Mouse (Mus musculus): Measurements from ENCODE around the gene Plcd4. TPM values are rescaled to one million over a fixed set of nuclear protein-coding genes. Genes with fewer than 3 reads are reported as not detected.
"Not testable (repeated sequence)": the region's sequence is repeated elsewhere in the genome, so short reads cannot be mapped to it uniquely, and the experiment has no call there.

Plcd4 gene
- total RNA-seq (2021): 1 to 10 TPM in 1 of 2 experiments, under 1 TPM in 1; 0.99 to 2.0 TPM
- long read RNA-seq, experiment 1, partial matches to known transcripts: 0 of 1 reads
- long read RNA-seq, experiment 1, other reads (novel, unspliced or antisense): 0 of 1 reads
- long read RNA-seq, experiment 2, partial matches to known transcripts: 0 of 1 reads
- long read RNA-seq, experiment 2, other reads (novel, unspliced or antisense): 1 of 1 reads

DNA sequence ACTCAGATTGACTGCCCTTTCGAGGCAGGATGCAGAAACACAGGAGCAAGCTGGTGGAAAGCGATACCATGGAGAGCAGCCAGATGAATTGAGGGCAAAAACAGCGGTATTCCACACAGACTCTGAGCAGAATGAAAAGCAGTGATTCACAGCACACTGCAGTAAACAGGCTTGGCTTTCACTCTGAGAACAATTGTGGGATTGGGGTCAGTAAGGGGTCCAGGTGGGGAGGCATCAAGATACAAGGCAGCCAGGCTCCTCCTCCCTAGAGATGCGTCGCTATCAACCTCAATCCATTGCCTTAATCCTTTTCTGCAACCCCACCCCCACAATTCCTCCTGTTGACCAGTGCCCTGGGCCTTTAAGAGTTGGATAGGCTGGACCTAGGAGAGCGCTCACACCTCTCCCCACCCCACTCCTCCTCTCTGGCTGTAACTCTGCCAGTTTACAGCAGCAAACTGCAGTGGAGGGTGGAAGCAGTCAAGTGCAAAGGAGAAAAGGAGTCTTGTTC is at the start of gene Plcd4:
Gene Plcd4, plus strand, starts transcription at position 438 of the 511 bp plus-strand sequence.
- DNase-seq: peak; percentile 24

DNA sequence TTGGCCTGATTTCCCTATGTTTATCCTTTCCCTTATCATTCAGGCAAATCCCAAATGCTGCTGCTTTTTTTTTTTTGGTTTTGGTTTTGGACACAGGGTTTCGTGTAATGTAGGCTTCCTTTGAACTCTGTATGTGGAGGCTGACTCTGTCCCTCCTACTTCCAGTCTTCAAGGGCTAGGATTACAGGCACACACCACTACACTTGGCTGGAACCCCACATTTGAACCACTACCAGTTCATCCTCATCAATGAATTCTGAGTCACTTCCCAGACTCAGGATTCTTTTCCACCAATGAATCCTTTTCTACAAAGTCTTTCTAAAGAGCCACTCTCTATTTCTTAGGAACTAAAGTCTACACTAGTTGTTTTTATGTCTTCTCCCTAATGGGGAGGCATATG is 41.6 kb upstream of the Plcd4 start:
- DNase-seq: no peak

DNA sequence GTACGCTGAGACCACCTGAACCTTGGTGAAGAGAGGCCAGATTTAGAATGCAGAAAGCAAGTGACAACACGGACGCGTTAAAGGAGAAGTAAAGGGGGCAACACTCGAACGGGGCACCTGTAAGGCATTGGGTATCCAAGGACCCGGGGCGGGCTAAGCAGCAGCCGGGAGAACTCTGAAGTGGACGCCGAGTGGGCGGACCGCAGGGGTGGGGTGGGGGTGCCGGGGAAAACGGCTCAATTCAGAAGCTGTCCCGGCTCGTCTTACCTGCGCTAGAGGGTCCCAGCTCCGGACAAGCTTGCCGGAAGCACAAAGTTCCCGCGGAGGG is 37.3 kb upstream of the Plcd4 start:
- DNase-seq: no peak

DNA sequence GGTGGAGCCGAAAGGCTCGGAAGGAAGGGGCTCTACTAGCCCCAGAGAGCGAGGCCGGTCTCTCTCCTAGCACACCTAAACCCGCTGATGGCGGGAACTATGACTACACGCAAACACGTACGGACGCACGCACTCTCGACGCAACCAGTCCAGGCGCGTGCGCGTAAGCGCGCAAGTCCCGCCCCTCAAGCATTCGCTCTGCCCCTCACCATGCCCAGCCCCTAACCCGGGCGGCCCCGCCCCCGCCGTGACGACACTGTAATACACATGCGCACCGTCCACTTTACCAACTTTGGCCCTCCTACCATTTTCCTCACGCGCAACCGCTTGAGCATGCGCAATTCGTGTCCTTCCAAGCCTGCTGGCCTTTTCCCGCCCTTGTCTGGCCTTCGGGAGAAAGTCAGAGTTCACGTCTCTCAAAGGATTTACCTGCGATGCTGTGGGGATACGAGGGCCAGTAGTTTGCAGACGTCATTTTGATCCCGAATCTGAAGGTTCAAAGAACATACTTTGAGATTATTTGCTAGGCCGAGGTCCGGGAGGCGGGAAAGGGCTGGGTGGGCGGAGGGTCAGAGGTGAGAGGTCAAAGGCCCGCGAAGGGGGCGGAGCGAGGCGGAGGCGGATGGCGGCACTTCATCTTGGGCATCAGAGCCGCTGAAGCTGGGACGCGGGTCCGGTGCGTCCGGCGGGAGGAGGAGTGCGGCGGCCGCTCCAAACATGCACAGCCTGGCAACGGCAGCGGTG is 36.8 kb upstream of the Plcd4 start, which contains the start of gene Cnot9:
Gene Cnot9, plus strand, starts transcription at position 338 of the 744 bp plus-strand sequence.
- DNase-seq: peak; percentile 100

DNA sequence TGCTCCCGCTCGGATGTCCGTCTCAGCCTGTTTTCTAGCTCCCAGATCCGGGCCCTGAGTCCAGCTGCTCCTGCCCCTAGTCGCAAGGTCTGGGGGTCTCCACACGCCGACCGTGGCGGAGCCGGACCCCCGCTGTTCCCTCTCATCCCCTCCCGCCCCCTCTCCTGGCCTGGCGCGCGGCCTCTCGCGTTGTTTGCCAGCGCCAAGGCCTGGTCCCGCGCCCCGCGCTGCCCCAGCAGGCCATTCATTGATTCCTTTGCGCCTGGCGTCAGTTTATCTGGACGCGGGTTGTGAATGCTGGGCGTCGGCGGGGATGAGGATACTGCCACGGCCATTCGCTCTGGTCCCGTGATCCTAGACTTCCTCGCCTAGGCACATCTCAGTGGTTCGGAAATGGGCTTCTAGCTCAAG is 36.2 kb upstream of the Plcd4 start:
- DNase-seq: peak; percentile 71

DNA sequence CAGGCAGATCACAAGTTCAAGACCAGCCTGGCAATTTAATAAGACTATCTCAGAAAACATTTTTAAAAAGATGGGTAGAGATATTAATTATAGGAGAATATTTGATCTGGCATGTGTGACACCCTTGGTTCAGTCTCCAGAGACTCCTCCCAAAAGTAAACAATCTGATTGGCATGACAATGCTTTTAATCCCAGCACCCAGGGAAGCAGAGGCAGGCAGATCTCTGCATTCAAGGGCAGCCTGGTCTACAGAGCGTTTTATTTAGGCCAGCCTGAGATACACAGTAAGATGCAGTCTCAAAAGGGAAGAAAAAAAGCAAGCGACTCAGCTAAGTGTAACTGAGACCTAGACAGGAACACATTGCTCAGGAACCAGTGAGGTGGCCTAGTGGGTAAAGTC is 34.9 kb upstream of the Plcd4 start:
- DNase-seq: no peak

DNA sequence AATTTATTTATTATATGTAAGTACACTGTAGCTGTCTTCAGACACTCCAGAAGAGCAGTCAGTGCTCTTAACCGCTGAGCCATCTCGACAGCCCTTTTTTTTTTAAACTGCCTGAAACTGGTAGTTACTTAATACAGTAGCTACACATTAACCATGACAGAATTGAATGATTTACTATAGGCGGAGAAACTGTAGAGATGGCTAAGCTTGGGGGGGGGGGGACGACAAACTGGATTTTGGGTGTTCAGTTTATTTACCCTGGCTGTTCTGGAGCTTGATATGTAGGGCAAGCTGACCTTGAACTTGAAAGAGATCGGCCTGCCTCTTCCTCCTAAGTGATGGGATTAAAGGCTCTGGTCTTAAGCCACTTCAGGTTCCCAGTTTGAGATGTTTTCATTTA is 31.4 kb upstream of the Plcd4 start:
- DNase-seq: no peak

DNA sequence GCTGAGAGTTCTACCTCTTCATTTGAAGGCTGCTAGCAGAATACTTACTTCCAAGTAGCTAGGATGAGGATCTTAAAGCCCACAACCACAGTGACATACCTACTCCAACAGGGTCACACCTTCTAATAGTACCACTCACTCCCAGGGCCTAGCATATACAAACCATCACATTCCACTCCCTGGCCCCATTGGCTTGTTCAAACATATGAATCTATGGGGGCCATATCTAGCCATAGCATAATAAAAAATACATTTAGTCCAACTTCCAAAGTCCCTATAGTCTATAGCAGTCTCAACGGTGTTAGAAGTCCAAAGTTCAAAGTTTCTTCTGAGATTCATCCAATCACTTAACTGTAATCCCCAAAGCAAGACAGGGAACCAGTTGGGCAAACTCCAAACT is 29.7 kb upstream of the Plcd4 start:
- not testable (repeated sequence) for DNase-seq

DNA sequence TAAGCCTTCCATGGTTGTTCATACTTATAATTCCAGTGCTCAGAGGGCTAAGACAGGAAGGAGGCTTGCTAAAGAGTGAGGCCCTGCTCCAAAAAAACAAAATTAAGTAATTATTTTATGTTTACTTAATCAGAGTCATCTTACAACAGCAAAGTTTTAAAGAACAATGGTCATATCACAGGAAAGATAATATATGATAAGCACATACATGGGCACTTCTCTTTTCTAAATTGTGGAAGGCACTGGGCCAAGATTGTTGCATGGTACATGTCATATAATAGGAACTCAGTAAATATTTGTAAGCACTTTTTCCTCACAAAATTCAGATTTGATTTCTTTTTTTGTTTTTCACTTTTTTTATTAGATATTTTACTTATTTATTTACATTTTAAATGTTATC is 22.8 kb upstream of the Plcd4 start:
- DNase-seq: no peak

DNA sequence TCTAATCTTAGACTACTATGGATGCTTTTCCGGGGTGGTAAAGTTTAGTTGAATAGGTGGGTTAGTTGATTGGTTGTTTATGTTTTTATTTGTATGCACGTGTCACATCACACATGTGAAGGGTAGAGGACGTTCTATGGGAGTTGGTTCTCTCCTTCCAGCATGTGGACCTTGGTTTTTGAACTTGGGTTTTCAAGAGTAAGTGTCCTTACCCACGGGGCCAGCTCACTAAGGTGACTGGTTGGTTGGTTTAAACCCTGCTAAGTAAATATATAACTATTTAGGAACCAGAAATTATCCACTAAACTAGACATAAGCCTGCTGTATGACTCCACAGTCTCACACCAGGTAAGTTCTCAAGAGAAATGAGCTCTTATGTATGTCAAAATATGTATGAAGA is 17.9 kb upstream of the Plcd4 start:
- no peak for DNase-seq

DNA sequence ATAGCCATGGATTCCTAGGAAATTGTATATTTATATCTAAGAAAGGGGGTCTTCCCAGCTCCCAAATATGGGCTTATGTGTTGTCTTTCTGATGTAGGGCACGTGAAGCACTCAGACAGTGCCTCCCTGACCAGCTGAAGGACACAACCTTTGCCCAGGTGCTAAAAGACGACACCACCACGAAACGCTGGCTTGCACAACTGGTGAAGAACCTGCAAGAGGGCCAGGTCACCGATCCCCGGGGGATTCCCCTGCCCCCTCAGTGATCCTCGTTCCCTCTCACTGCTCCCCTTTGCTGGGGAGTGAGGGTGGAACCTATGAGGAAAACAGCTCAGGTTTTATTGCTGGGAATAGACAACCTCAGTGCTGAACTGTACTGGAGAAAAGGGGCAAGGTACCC is 14.1 kb upstream of the Plcd4 start:
- DNase-seq: no peak

DNA sequence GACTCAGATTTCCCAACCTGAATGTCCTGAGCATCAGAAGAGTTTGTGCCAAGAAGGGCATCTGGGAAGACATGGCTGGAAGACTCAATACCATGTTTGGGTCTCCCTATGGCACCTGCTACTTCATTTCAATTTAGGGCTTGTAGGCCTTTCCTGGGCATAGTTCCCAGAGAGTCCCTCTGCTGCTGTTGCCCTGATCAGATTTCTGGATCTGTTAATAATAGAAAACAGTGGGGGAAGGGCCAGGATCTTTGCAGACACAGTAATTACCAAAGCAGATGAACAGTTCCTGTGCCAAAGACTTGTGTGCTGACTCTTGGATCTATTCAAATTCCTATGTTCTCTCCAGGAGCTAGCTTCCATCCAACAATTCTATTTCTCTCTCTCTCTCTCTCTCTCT is 4.0 kb upstream of the Plcd4 start:
- DNase-seq: no peak

DNA sequence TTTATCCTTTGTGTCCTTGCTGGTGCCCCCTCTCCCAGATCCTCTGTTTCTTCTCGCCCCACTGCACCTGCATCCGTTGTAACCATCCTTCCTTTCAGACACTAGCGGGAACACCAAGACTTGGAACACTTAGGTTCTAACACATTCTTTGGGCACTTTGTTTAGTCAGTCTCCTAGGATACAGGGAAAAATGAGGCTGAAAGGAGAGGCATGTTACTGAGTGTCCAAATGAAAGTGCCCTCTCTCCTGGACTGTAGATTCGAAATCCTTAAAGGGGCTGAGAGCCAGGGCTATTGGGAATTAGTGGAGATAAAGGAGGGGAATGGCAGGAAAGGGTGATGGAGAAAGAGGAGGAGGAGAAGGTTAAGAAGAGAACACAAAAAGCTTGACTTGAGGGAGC is 1.5 kb downstream of the Plcd4 start, which contains the start of gene Usp37:
Gene Usp37, minus strand, starts transcription at position 101 of the 400 bp plus-strand sequence.
- no peak for DNase-seq

DNA sequence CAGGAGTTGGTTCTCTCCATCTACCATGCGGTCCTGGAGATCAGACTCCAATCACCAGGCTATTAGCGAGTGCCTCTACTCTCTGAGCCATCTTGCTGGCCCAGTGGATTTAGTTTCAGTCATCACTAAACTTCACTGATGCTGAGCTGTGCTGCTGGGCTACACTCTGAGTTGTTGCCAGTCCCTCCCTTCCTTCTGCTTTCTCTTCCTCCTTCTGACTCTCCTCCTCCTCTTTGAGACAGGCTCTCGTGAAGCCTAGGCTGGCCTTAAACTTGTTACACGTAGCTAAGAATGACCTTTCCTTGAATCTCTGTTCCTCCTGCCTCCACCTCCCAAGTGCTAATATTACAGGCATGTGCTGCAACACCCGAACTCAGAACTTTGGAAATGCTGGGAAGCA is 16.4 kb downstream of the Plcd4 start:
- no peak for DNase-seq

DNA sequence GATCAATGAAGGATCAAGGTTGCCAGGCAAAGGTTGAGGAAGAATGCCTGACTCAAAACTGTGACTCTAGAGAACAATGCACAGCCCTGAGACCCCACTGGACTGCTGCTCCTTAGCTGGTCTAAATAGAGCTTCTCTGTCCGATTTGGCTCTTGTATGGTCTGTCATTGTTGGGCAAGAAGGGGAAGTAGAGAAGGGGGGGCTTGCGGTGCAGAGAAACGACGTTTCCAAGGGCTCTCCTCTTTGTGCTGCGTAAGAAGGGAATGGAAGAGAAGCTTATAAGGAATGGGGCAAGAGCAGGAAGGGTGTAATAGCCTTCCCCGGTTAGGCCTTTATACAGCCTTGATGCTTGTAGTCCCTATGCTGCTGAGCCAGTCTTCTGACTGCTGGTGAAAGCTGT is 23.1 kb downstream of the Plcd4 start:
- DNase-seq: no peak

DNA sequence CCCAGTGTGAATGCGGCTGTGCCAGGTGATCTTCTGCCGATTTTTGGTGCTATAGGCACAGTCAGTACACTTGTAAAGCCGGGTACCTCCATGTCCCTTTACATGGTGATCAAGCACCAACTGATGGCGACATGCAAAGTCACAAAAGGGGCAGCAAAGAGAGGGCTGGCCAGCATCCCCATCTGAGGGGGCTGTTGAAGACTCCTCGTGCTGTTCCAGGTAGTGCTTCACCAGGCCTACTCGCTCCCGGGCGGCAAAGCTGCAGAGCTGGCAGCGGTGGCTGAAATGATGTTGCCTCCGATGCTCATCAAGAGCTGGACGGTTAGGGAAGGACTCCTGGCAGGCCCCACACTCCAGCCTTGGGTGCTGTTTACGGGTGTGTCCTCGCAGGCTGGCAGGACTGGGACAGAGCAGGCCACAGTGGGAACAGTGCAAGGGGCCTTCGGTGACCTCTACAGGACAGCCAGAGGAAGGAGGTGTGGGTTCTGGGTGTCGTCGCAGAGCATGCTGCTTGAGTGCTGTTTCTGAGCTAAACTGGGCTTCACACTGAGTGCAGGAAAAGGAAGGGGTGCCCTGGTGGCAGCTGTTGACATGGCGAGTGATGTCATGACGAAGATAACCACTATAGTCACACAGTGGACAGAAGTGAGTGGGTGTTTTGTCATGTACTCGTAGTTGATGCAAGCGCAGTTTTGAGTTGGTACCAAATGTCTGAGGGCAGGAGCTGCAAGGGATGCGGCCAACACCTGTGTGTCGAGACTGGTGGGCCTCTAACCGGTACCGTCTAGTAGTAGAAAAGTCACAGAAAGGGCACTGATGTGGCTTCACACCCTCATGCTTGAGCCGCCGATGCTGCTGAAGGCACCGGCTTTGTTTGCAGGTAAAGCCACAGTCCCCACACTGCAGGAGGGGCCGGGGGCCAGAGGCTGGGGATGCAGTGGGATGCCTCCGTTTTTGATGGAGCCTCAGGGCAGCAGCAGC is 27.3 kb downstream of the Plcd4 start:
- peak; percentile 4 for DNase-seq

DNA sequence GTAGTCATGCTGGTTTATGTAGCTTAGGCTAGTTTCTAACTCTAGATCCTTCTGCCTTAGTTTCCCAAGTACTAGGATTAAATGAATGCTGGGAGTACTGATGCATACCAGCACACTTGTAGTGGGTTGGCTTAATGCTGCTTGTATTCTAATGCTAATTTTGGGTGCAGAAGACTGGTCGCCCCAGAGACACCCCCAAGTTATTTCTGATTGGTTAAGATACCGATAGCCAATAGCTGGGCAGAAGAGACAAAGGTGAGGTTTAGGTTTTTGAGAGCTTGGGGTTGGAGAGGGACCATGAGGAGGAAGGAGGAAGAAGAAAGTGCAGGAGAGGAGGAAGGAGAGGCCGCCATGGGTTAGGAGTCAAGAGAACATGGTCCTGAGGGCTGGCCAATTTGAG is 39.9 kb downstream of the Plcd4 start:
- DNase-seq: no peak

DNA sequence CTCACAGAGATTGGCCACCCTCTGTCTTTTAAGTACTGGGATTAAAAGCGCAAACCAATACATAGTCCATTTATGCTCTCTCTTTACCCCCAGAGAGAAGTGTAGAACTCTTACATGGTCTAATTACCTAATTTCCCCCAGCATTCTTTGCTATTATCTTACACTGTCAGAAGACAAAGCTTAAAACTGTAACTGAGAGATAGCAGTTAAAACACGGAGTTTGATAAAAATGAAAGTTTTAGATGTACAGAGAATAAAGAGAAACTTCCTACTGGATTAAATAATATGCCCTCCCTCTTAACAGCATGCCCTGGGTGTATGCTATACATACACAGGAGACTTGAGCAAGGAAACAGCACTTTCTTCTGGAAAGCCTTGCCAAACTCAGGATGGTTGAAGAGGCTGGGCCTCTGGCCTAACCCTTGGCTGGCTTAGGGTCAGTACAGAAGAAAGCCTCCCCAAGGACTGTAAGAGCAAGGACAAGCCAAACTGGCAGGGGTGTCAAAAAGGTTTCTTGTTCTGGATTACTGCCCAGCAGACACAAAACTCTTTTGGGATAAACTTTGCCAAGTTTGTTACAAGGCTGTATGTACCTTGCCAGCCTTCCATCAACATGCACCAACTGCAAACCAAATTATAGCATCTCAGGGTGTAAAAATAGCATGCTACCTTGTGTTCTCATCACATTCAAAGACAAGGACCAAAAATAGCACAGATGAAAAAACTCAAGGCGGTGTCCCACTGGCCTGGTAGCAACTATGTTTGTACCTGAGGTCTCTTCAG is 42.1 kb downstream of the Plcd4 start:
- peak; percentile 57 for DNase-seq

DNA sequence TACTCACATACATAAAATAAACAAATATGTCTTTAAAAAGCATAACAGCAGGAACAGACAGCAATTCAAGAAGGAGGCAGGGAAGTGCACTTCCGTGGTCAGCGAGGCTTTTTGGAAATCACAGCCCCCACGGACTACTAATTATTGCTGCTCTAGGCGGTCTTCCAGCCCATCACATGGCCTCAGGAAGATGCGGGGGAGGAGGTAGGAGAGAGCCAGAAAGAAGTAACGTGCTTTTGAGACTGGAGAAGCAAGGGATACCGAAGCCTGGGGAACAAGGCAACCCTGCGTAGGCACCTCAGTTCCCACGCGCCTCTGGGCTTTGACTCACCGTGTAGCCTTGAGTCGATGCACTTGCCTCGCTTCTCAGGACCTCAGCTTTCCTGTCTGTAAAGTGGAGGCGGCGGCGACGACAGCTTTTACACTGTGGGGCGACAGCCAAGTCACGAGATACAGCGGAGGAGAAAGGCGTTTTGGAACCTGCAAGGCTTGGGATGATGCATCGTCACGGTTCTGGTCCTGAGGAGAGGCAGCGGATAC is 44.6 kb downstream of the Plcd4 start:
- DNase-seq: no peak

DNA sequence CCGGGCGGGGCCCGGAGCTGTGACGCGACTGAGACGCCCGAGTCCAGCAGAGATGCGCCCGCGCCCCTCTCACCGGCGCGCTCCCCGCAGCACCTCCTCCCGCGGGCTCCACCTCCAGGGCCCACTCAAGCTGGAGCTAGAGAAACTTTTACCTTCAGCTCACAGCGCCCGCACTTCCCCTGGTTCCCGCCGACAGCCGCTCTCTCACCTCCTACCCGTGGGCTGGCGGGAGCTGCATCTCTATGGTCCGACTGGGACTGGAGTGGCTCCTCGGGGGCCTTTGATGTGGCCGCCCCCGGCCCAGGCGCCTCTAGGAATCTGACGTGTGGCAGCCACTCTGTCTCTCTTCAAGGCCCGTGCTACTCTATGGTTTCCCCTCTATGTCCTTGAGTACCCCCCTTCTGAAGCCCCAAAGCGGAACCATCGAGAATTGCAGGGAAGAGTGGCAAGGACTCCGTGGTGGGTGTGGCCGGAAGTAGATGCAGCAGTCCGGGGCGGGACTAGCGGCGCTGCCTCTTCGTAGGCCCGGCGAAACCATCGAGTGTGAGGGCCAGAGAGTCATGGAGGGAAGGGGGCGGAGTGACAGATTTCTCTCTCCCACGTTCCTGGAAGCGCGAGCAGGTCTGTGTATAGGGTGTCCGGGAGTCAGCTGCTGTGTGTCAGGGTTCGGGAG is 45.2 kb downstream of the Plcd4 start, which contains the start of the genes Zfp142 and Bcs1l:
Gene Zfp142, minus strand, starts transcription at position 474 of the 673 bp plus-strand sequence.
Gene Bcs1l, plus strand, starts transcription at position 517 of the 673 bp plus-strand sequence.
- DNase-seq: peak; percentile 99

DNA sequence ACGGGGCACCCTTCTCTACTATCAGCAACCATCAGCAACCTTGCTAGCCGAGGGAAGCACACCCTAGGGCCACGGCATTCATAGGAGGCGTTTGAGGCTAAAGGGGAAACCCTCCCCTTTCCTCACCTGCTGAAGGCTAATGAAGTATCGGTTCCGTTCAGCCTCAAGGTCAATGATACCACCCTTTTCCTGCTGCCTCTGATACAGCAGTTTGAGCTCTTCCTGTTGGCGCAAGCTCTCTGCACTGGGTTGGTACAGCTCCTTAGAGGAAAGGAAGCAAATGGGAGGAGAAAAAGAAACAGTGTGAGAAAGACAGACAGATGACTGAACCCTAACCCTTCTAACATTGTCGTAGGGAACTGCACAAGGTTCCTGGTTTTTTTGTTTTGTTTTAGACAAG is 51.7 kb downstream of the Plcd4 start:
- DNase-seq: no peak

Measured in adrenal gland, postnatal 10 days (tissue).